Comparison of ENCODE assay signal across 23 mouse cellular contexts in genomic region chr5:20491911-20492310, GRCm38 (mm10).
DNase-seq lines count a peak whose midpoint lies in the region; ATAC-seq and TF ChIP-seq lines count a peak whose summit lies in the region.
"Had no signal": no experiment of that assay in that cellular context is flagged by ENCODE, and none has a peak within 500 bp of the region (broad histone marks: within the 10 kb centered on the region; RNA-seq: fewer than 3 reads in every experiment).

No protein-coding gene starts in this region.

- no peak overlapping the region for H3K9ac ChIP-seq in embryonic facial prominence, embryonic 14.5 days (ENCODE audit: low read depth, low read length)
- no peak overlapping the region for H3K9ac ChIP-seq in midbrain, embryonic 14.5 days (replicated peaks; ENCODE audit: low read length)
- H3K9ac ChIP-seq in midbrain, embryonic 16.5 days (ENCODE audit: low read depth, low read length), result no peak overlapping the region
- H3K9ac ChIP-seq: embryonic facial prominence, embryonic 13.5 days; forebrain, embryonic 13.5 days; forebrain, postnatal 0 days; hindbrain, embryonic 12.5 days had no signal

- 45% methylated on average over 2 of the region's 2 CpGs for WGBS in embryonic facial prominence, embryonic 14.5 days
- WGBS in embryonic facial prominence, embryonic 10.5 days, result 89% methylated on average over 2 of the region's 2 CpGs
- 88% methylated on average over 2 of the region's 2 CpGs for WGBS in midbrain, embryonic 14.5 days
- WGBS in midbrain, embryonic 16.5 days, result 85% methylated on average over 2 of the region's 2 CpGs

- TF ChIP-seq CTCF in left cerebral cortex, adult 2 months (IDR thresholded peaks at IDR 0.05), result no peak

- H3K4me2 ChIP-seq in embryonic facial prominence, embryonic 14.5 days (ENCODE audit: low read depth, low read length), result no peak overlapping the region
- H3K4me2 ChIP-seq in midbrain, embryonic 14.5 days (ENCODE audit: low read length), result no peak overlapping the region
- H3K4me2 ChIP-seq in midbrain, embryonic 16.5 days (ENCODE audit: low read length), result no peak overlapping the region
- H3K4me2 ChIP-seq: embryonic facial prominence, embryonic 13.5 days; forebrain, embryonic 13.5 days; heart, embryonic 11.5 days; hindbrain, embryonic 12.5 days had no signal

- no peaks in the 10 kb centered on the region for H3K36me3 ChIP-seq in embryonic facial prominence, embryonic 14.5 days (ENCODE audit: control insufficient read depth, insufficient read depth, low read length)
- no peaks in the 10 kb centered on the region for H3K36me3 ChIP-seq in embryonic facial prominence, embryonic 10.5 days (replicated peaks)
- no peaks in the 10 kb centered on the region for H3K36me3 ChIP-seq in midbrain, embryonic 14.5 days (ENCODE audit: control insufficient read depth, insufficient read depth, low read length)
- no peaks in the 10 kb centered on the region for H3K36me3 ChIP-seq in midbrain, embryonic 16.5 days (ENCODE audit: control insufficient read depth, insufficient read depth, low read length)
- H3K36me3 ChIP-seq: embryonic facial prominence, embryonic 13.5 days; hindbrain, embryonic 12.5 days had no signal

- no peaks in the 10 kb centered on the region for H3K9me3 ChIP-seq in embryonic facial prominence, embryonic 14.5 days (ENCODE audit: control insufficient read depth, low read length)
- H3K9me3 ChIP-seq in embryonic facial prominence, embryonic 10.5 days, result no peaks in the 10 kb centered on the region
- H3K9me3 ChIP-seq in midbrain, embryonic 14.5 days (ENCODE audit: control insufficient read depth, low read length), result no peaks in the 10 kb centered on the region
- H3K9me3 ChIP-seq in midbrain, embryonic 16.5 days (replicated peaks; ENCODE audit: control insufficient read depth, low read length, poor library complexity, severe bottlenecking), result no peaks in the 10 kb centered on the region
- H3K9me3 ChIP-seq: embryonic facial prominence, embryonic 13.5 days; forebrain, embryonic 13.5 days; hindbrain, embryonic 12.5 days had no signal

- no peaks in the 10 kb centered on the region for H3K27me3 ChIP-seq in embryonic facial prominence, embryonic 14.5 days (replicated peaks; ENCODE audit: control insufficient read depth, insufficient read depth, low read length)
- no peaks in the 10 kb centered on the region for H3K27me3 ChIP-seq in embryonic facial prominence, embryonic 10.5 days (replicated peaks; ENCODE audit: low read depth, poor library complexity, severe bottlenecking)
- no peaks in the 10 kb centered on the region for H3K27me3 ChIP-seq in midbrain, embryonic 14.5 days (ENCODE audit: control insufficient read depth, insufficient read depth, low read length)
- H3K27me3 ChIP-seq in midbrain, embryonic 16.5 days (ENCODE audit: control insufficient read depth, insufficient read depth, low read depth, low read length), result no peaks in the 10 kb centered on the region
- H3K27me3 ChIP-seq: CH12.LX; embryonic facial prominence, embryonic 13.5 days; forebrain, embryonic 13.5 days; hindbrain, embryonic 12.5 days; Patski had no signal

- H3K4me1 ChIP-seq in embryonic facial prominence, embryonic 14.5 days (ENCODE audit: control insufficient read depth, insufficient read depth, low read length), result 0 out of 2 replicates have a peak, but pooled peaks cover 2% of the 10 kb centered on the region
- H3K4me1 ChIP-seq in embryonic facial prominence, embryonic 10.5 days, result peaks cover 24% of the 10 kb centered on the region
- H3K4me1 ChIP-seq in midbrain, embryonic 14.5 days (ENCODE audit: control insufficient read depth, insufficient read depth, low read length), result no peaks in the 10 kb centered on the region
- peaks cover 5% of the 10 kb centered on the region; the same call in 1 of the 2 replicates for H3K4me1 ChIP-seq in midbrain, embryonic 16.5 days (ENCODE audit: control insufficient read depth, insufficient read depth, low read length)
- H3K4me1 ChIP-seq: forebrain, embryonic 13.5 days; hindbrain, embryonic 12.5 days had no signal

- DNase-seq in cerebellum, adult 9-10 months, result peak; percentile 6
- DNase-seq in cerebellum, adult 8-10 months, result no peak
- DNase-seq in embryonic facial prominence, embryonic 14.5 days (ENCODE audit: low spot score), result peak; percentile 31
- DNase-seq in embryonic facial prominence, embryonic 10.5 days (ENCODE audit: low spot score), result no peak
- DNase-seq in left cerebral cortex, adult 2 months (ENCODE audit: extremely low spot score in 1 of 2, low spot score in 2 of 2), result no peak
- DNase-seq in left cerebral cortex, postnatal 14 days (ENCODE audit: low spot score in 2 of 2), result no peak
- DNase-seq in midbrain, embryonic 14.5 days, result peak; percentile 26
- DNase-seq: adrenal gland, postnatal 36 days; cerebellum, adult 18-20 months; forebrain, postnatal 0 days; gastrocnemius, postnatal 14 days; heart, adult 2 months; heart, postnatal 36 days; kidney, adult 11 months had no signal

- intact Hi-C loops in left cerebral cortex, adult 2 months (cut with DNase I), result no loop called here
- intact Hi-C loops in left cerebral cortex, postnatal 14 days (cut with DNase I), result no loop called here

- ATAC-seq in embryonic facial prominence, embryonic 14.5 days (ENCODE audit: low read depth), result no peak
- ATAC-seq in midbrain, embryonic 14.5 days (ENCODE audit: low FRiP score, low TSS enrichment), result no peak
- ATAC-seq in midbrain, embryonic 16.5 days, result no peak
- ATAC-seq: activated CD4-positive, CD25-positive, alpha-beta regulatory T cell, adult 4 months; forebrain, embryonic 13.5 days; forebrain, postnatal 0 days; hindbrain, embryonic 16.5 days; Patski had no signal

- no peak overlapping the region for H3K27ac ChIP-seq in embryonic facial prominence, embryonic 14.5 days (replicated peaks; ENCODE audit: low read depth, low read length)
- no peak overlapping the region for H3K27ac ChIP-seq in embryonic facial prominence, embryonic 10.5 days (replicated peaks)
- H3K27ac ChIP-seq in left cerebral cortex, adult 2 months, result peak overlapping the region; percentile 77; the same call in 1 of the 2 replicates
- H3K27ac ChIP-seq in midbrain, embryonic 14.5 days (replicated peaks; ENCODE audit: low read depth, low read length), result no peak overlapping the region
- H3K27ac ChIP-seq in midbrain, embryonic 16.5 days (ENCODE audit: low read length), result no peak overlapping the region
- H3K27ac ChIP-seq: embryonic facial prominence, embryonic 13.5 days; forebrain, embryonic 13.5 days; heart, adult 2 months; hindbrain, embryonic 12.5 days had no signal

- no peak overlapping the region for H3K4me3 ChIP-seq in embryonic facial prominence, embryonic 14.5 days (ENCODE audit: low read depth, low read length)
- H3K4me3 ChIP-seq in embryonic facial prominence, embryonic 10.5 days, result no peak overlapping the region
- H3K4me3 ChIP-seq in left cerebral cortex, adult 2 months, result no peak overlapping the region
- H3K4me3 ChIP-seq in midbrain, embryonic 14.5 days (replicated peaks; ENCODE audit: low read depth, low read length), result no peak overlapping the region
- no peak overlapping the region for H3K4me3 ChIP-seq in midbrain, embryonic 16.5 days (ENCODE audit: low read depth, low read length)
- H3K4me3 ChIP-seq: embryonic facial prominence, embryonic 13.5 days; forebrain, embryonic 13.5 days; heart, adult 2 months; hindbrain, embryonic 12.5 days had no signal

Comparison
In these comparisons a context has a peak if more than half of its experiments do, and no peak if none do; other contexts are left out.
1. DNase-seq: peak in cerebellum, adult 9-10 months (single experiment), embryonic facial prominence, embryonic 14.5 days (single experiment) and midbrain, embryonic 14.5 days (single experiment); none in cerebellum, adult 8-10 months (single experiment), embryonic facial prominence, embryonic 10.5 days (single experiment), left cerebral cortex, adult 2 months (0 of 2) and left cerebral cortex, postnatal 14 days (0 of 2).